Mouse (Mus musculus): ENCODE results near the gene Agl. TPM values are rescaled to one million over a fixed set of nuclear protein-coding genes. Genes with fewer than 3 reads are reported as not detected.

Agl gene
- total RNA-seq (2014; rRNA removed) = 33.7 and 38.5 TPM in 2 replicates
- polyA plus RNA-seq (2012; rRNA removed) = 12.0 and 12.1 TPM in 2 replicates

GRCm38 (mm10) chr3:116807811-116808506 lies at the start of gene Agl:
Gene Agl (minus strand): TSS chr3:116808166.
- peak within 1 kb of the TSS; percentile 89 for H3K9ac ChIP-seq (ENCODE audit: low read depth, low read length)
- H3K27ac ChIP-seq (replicated peaks; ENCODE audit: insufficient read depth, low read depth, low read length) = peak within 1 kb of the TSS; percentile 91
- H3K36me3 ChIP-seq (ENCODE audit: control insufficient read depth, insufficient read depth, low read length) = 0 out of 2 replicates have a peak, but pooled peaks cover under 1% of the 10 kb centered on the region
- DNase-seq (ENCODE audit: extremely low read depth, low read depth, low spot score) = peak; percentile 72
- WGBS = under 1% methylated on average over 57 of the region's 57 CpGs
- no peaks in the 10 kb centered on the region for H3K27me3 ChIP-seq (ENCODE audit: control insufficient read depth, insufficient read depth, low read length)
- peak; percentile 64 for TF ChIP-seq POLR2A (IDR thresholded peaks at IDR 0.05; ENCODE audit: extremely low read depth, insufficient read depth, low read length)
- TF ChIP-seq CTCF (IDR thresholded peaks at IDR 0.05; ENCODE audit: low read depth, low read length) = no peak
- H3K4me1 ChIP-seq (ENCODE audit: control insufficient read depth, insufficient read depth, low read length) = peaks cover 12% of the 10 kb centered on the region
- peak within 1 kb of the TSS; percentile 79 for H3K4me3 ChIP-seq (ENCODE audit: insufficient read depth, low read depth, low read length)
- H3K79me2 ChIP-seq (ENCODE audit: control insufficient read depth, insufficient read depth, low read length) = peaks cover 6% of the 10 kb centered on the region; the same call in 1 of the 2 replicates

GRCm38 (mm10) chr3:116857611-116858010 lies 49.6 kb upstream of the Agl start:
- Histone ChIP-seq H3K9ac (ENCODE audit: low read depth, low read length) (no peak overlapping the region), H3K36me3 (ENCODE audit: control insufficient read depth, insufficient read depth, low read length) (no peaks in the 10 kb centered on the region), H3K4me3 (ENCODE audit: insufficient read depth, low read depth, low read length) (no peak overlapping the region), H3K4me1 (ENCODE audit: control insufficient read depth, insufficient read depth, low read length) (peaks cover 6% of the 10 kb centered on the region), H3K27ac (replicated peaks; ENCODE audit: insufficient read depth, low read depth, low read length) (no peak overlapping the region), H3K27me3 (ENCODE audit: control insufficient read depth, insufficient read depth, low read length) (no peaks in the 10 kb centered on the region), H3K79me2 (ENCODE audit: control insufficient read depth, insufficient read depth, low read length) (no peaks in the 10 kb centered on the region)
- 85% methylated on average over 6 of the region's 6 CpGs for WGBS
- DNase-seq (ENCODE audit: extremely low read depth, low read depth, low spot score) = no peak
- TF ChIP-seq POLR2A (IDR thresholded peaks at IDR 0.05; ENCODE audit: extremely low read depth, insufficient read depth, low read length) (no peak), CTCF (IDR thresholded peaks at IDR 0.05; ENCODE audit: low read depth, low read length) (no peak)

DNA sequence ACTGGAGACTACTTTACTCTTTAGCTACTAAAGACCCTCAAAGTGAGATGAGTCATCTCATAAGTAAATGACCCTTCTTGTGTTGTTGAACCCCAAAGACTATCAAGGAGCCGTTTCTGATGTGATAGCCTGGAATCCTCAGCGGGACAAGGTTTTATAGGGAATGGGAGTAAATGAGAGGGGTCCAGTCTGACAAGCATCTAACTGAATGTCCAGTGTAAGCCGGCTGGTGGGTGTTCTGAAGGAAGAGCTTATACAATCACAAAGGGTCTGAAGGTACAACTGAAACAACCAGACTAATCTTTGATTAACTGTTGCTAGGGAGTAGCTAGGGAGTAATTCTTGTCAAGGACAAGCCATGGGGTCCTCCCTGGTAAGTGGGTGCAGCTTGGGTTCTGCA lies 44.5 kb upstream of the Agl start:
- TF ChIP-seq POLR2A (IDR thresholded peaks at IDR 0.05; ENCODE audit: extremely low read depth, insufficient read depth, low read length) = no peak
- Histone ChIP-seq H3K27ac (replicated peaks; ENCODE audit: insufficient read depth, low read depth, low read length) (no peak overlapping the region), H3K36me3 (ENCODE audit: control insufficient read depth, insufficient read depth, low read length) (no peaks in the 10 kb centered on the region), H3K4me3 (ENCODE audit: insufficient read depth, low read depth, low read length) (no peak overlapping the region), H3K9ac (ENCODE audit: low read depth, low read length) (no peak overlapping the region), H3K4me1 (ENCODE audit: control insufficient read depth, insufficient read depth, low read length) (no peaks in the 10 kb centered on the region), H3K79me2 (ENCODE audit: control insufficient read depth, insufficient read depth, low read length) (no peaks in the 10 kb centered on the region), H3K27me3 (ENCODE audit: control insufficient read depth, insufficient read depth, low read length) (no peaks in the 10 kb centered on the region)
- WGBS = 92% methylated on average over 3 of the region's 3 CpGs
- DNase-seq (ENCODE audit: extremely low read depth, low read depth, low spot score) = no peak

DNA sequence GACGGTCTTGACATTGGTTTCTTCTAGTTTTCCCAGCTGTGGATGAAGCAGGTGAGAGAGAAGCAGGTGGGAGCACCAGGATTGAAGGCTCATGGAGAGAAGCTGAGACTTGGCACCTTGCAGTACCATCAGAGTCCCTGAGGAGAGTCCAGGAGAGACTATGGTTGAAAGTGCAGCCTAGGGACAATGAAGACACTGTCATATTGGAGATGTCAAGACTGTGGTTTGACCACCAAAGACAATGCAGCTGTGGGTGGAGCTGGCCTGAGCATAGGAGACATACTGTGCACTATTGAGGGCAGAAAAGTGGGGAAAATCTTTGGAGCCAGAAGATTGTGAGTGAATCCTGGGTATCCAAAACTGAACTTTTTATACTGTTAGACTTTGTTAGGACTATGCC lies 42.4 kb upstream of the Agl start:
- no peak overlapping the region for H3K4me3 ChIP-seq (ENCODE audit: insufficient read depth, low read depth, low read length)
- DNase-seq (ENCODE audit: extremely low read depth, low read depth, low spot score) = no peak
- H3K4me1 ChIP-seq (ENCODE audit: control insufficient read depth, insufficient read depth, low read length) = no peaks in the 10 kb centered on the region; the same call in none of the 2 replicates
- TF ChIP-seq CTCF (IDR thresholded peaks at IDR 0.05; ENCODE audit: low read depth, low read length) = no peak
- TF ChIP-seq POLR2A (IDR thresholded peaks at IDR 0.05; ENCODE audit: extremely low read depth, insufficient read depth, low read length) = no peak
- no peaks in the 10 kb centered on the region for H3K79me2 ChIP-seq (ENCODE audit: control insufficient read depth, insufficient read depth, low read length)
- H3K36me3 ChIP-seq (ENCODE audit: control insufficient read depth, insufficient read depth, low read length) = no peaks in the 10 kb centered on the region
- no peak overlapping the region for H3K27ac ChIP-seq (replicated peaks; ENCODE audit: insufficient read depth, low read depth, low read length)
- H3K9ac ChIP-seq (ENCODE audit: low read depth, low read length) = no peak overlapping the region
- no peaks in the 10 kb centered on the region for H3K27me3 ChIP-seq (ENCODE audit: control insufficient read depth, insufficient read depth, low read length)
- WGBS = 95% methylated on average over 1 of the region's 1 CpGs

DNA sequence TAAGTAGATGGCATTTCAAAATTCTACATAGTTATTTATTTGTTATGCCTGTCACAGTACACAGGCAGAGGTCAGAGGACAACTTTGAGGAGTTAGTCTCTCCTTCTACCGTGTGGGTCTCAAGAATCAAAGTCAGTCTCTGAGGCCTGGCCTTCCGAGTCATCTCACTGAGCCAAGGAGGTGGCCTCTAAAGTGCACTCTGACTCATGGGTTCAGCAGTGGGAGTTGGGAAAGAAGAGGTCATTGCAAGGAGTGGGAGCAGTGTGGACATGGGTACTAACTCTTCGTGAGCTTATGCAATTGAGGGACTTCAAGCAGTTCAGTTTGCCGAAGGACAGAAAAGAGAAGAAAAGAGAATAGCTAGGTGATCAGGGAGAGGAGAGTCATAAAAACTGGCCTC lies 41.0 kb upstream of the Agl start:
- no peak for TF ChIP-seq POLR2A (IDR thresholded peaks at IDR 0.05; ENCODE audit: extremely low read depth, insufficient read depth, low read length)
- no peak for TF ChIP-seq CTCF (IDR thresholded peaks at IDR 0.05; ENCODE audit: low read depth, low read length)
- Histone ChIP-seq H3K27ac (replicated peaks; ENCODE audit: insufficient read depth, low read depth, low read length) (no peak overlapping the region), H3K4me1 (ENCODE audit: control insufficient read depth, insufficient read depth, low read length) (no peaks in the 10 kb centered on the region; the same call in none of the 2 replicates), H3K36me3 (ENCODE audit: control insufficient read depth, insufficient read depth, low read length) (no peaks in the 10 kb centered on the region), H3K4me3 (ENCODE audit: insufficient read depth, low read depth, low read length) (no peak overlapping the region), H3K9ac (ENCODE audit: low read depth, low read length) (no peak overlapping the region), H3K79me2 (ENCODE audit: control insufficient read depth, insufficient read depth, low read length) (no peaks in the 10 kb centered on the region), H3K27me3 (ENCODE audit: control insufficient read depth, insufficient read depth, low read length) (no peaks in the 10 kb centered on the region)
- no peak for DNase-seq (ENCODE audit: extremely low read depth, low read depth, low spot score)
- WGBS = 79% methylated on average over 4 of the region's 4 CpGs

- no peak overlapping the region for H3K4me3 ChIP-seq (ENCODE audit: insufficient read depth, low read depth, low read length)
- no peaks in the 10 kb centered on the region for H3K36me3 ChIP-seq (ENCODE audit: control insufficient read depth, insufficient read depth, low read length)
- no peak overlapping the region for H3K27ac ChIP-seq (replicated peaks; ENCODE audit: insufficient read depth, low read depth, low read length)
- no peaks in the 10 kb centered on the region for H3K79me2 ChIP-seq (ENCODE audit: control insufficient read depth, insufficient read depth, low read length)
- no peaks in the 10 kb centered on the region for H3K27me3 ChIP-seq (ENCODE audit: control insufficient read depth, insufficient read depth, low read length)
- no peak overlapping the region for H3K9ac ChIP-seq (ENCODE audit: low read depth, low read length)
- DNase-seq (ENCODE audit: extremely low read depth, low read depth, low spot score) = no peak
- no peaks in the 10 kb centered on the region; the same call in none of the 2 replicates for H3K4me1 ChIP-seq (ENCODE audit: control insufficient read depth, insufficient read depth, low read length)
- 97% methylated on average over 1 of the region's 1 CpGs for WGBS
- TF ChIP-seq CTCF (IDR thresholded peaks at IDR 0.05; ENCODE audit: low read depth, low read length) = no peak
- TF ChIP-seq POLR2A (IDR thresholded peaks at IDR 0.05; ENCODE audit: extremely low read depth, insufficient read depth, low read length) = no peak
Measured at GRCm38 (mm10) chr3:116848099-116848498, 40.1 kb upstream of the Agl start.

Measured in liver, adult 2 months (tissue).